Mouse (Mus musculus) myocyte (in vitro differentiated cells): ENCODE measurements around the gene Atcay.
"Not testable (repeated sequence)": the region's sequence is repeated elsewhere in the genome, so short reads cannot be mapped to it uniquely, and the experiment has no call there.

Experiments
- MYOD1 ChIP-seq, 3 experiments: IDR thresholded peaks; one replicate each; pipeline ENCODE4 v1.6.1; 2011; ENCODE audit warnings: control low read depth in 2 of 3, low read depth in 2 of 3, mild to moderate bottlenecking in 2 of 3, moderate library complexity in 1 of 3; ENCODE audit not compliant: insufficient read length in 2 of 3, control insufficient read depth in 1 of 3
- POLR2A ChIP-seq: IDR thresholded peaks from one replicate; pipeline ENCODE4 v1.6.1; 2011; ENCODE audit warnings: low read depth, mild to moderate bottlenecking, control low read depth, moderate library complexity; ENCODE audit not compliant: insufficient read length

DNA sequence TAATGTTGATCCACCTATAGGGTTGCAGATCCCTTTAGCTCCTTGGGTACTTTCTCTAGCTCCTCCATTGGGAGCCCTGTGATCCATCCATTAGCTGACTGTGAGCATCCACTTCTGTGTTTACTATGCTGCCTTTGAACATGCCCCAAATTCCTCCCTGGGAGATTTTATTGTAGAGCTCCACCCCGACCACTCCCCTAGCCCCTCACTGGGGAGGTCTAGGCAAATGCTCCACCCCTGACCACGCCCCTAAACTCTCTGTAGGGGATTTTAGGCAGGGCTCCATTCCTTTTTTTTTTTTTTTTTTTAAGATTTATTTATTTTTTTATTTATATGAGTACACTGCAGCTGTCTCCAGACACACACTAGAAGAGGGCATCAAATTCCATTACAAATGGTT lies 6.9 kb downstream of the Atcay start:
- not testable (repeated sequence) for TF ChIP-seq POLR2A; MYOD1 (IDR thresholded peaks at IDR 0.05; ENCODE audit: control insufficient read depth in 1 of 3, insufficient read length in 2 of 3, low read depth in 2 of 3)
